Mouse (Mus musculus) spleen, postnatal 0 days (tissue): ENCODE measurements around the gene Mettl3. TPM values are rescaled to one million over a fixed set of nuclear protein-coding genes. Genes with fewer than 3 reads are reported as not detected.

ENCODE experiments used
- polyA plus RNA-seq: library from polyadenylated mRNA; unstranded; fragments of >200 nt; fragmentation: Nextera tagmentation; extraction: Ambion mirVana; gene quantifications from 2 replicates; pipeline ENCODE4 v1.2.1, GENCODE M21; 2015

Mettl3 gene
- polyA plus RNA-seq, result 22.5 and 23.3 TPM in 2 replicates

DNA sequence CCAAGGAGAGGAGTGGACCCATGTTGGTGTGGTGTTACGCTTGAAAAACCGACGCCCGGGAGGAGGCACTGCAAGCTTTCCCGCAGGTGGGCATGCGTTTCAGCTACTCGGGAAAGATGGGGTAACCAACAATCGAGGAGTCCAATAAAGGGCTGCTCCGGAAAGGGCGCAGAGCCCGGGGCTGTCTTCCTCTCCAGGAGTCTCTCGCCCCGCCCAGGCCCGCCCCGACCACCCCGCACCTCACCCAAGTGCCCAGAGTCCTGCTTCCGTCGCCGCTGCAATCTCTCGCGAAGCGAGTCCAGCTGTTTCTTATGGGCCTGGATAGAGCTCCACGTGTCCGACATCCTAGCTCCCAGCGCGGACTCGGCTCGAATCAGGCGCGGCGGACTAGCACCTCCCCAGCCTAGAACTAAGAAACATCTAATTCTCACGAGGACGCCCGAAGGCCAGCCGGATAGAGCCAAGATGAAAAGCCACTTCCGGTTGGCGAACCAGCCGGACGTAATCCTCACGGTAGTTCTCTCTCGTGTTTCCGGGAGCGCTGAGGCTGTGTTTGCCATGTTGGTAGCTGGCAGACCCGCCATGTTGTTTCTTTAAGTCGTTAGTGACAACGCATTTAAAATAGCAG lies at the start of gene Mettl3:
Gene Mettl3 (minus strand): TSS at position 485 of the 628 bp plus-strand sequence.

GRCm38 (mm10) chr14:52327910-52328812 lies 23.2 kb upstream of the Mettl3 start, which contains the start of gene Sall2:
Gene Sall2, minus strand, starts transcription at chr14:52328762.

DNA sequence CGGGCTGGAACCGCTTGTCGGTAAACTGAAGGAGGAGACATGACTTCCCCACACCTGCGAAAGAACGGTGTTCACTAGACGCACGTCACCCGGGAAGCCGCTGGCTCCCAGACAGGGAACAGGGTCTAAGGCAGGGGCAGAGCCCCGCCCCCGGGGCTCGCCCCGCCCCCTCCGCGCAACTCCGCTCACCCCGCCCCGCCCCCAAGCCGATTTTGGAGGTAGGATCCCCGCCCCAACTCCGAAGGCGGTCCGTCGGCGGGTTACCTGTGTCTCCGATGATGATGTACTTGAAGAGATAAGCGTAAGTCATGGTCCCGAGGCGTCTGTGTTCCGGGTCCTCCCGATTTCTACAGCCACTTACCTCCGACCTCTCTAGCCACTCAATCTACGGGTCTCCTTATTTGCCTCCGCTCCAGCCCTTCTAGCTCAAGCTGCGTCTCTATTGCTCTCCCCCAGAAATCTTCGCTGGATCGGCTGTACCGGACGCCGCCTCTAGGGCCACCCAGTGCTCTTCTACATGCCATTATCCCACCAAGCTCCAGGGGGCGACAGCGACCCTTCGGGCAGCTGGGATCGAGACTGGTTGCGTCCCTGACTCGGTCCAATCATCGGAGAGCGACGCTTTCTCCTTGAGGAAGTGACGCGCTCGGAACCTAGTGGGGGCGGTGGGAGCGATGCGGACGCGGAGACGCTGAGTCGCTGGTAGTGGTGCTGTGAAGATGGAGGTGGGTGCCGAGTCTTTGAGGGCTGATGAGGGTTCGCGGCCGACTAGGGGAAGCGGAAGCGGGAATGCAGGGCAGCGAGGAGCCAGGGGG lies 25.8 kb downstream of the Mettl3 start, which contains the start of the genes Tox4 and Rab2b:
Gene Tox4 (plus strand): TSS at position 215 of the 815 bp plus-strand sequence.
Gene Rab2b (minus strand): TSS at position 614 of the 815 bp plus-strand sequence.

GRCm38 (mm10) chr14:52257484-52258213 lies 47.3 kb downstream of the Mettl3 start, which contains the start of gene Chd8:
Gene Chd8, minus strand, starts transcription at chr14:52257780.

Other genes starting within 250 kb of the Mettl3 start
- 248 and 264 TPM in 2 replicates for gene Hnrnpc, start 201.1 kb downstream of the Mettl3 start, polyA plus RNA-seq
- gene Rpgrip1, start 194.4 kb downstream of the Mettl3 start, polyA plus RNA-seq, result 74.6 and 76.8 TPM in 2 replicates
- 45.3 and 48.2 TPM in 2 replicates for gene Supt16, start 107.7 kb downstream of the Mettl3 start, polyA plus RNA-seq
- gene Chd8, start 47.3 kb downstream of the Mettl3 start, polyA plus RNA-seq, result 20.6 and 24.0 TPM in 2 replicates
- gene Tox4, start 26.0 kb downstream of the Mettl3 start, polyA plus RNA-seq, result 17.4 and 18.6 TPM in 2 replicates
- 5.4 and 7.6 TPM in 2 replicates for gene Rab2b, start 25.6 kb downstream of the Mettl3 start, polyA plus RNA-seq
- 3.2 and 5.2 TPM in 2 replicates for gene Sall2, start 23.6 kb upstream of the Mettl3 start, polyA plus RNA-seq
- gene Olfr1513, start 51.3 kb upstream of the Mettl3 start, polyA plus RNA-seq, result not detected in 2 replicates
- gene Olfr1512, start 74.0 kb upstream of the Mettl3 start, polyA plus RNA-seq, result not detected in 2 replicates
- gene Olfr1511, start 92.3 kb upstream of the Mettl3 start, polyA plus RNA-seq, result not detected in 2 replicates
- gene Olfr1510, start 109.2 kb upstream of the Mettl3 start, polyA plus RNA-seq, result not detected in 2 replicates
- 0.13 TPM in 1 of 2 replicates, not detected in the other for gene Olfr1509, start 137.9 kb upstream of the Mettl3 start, polyA plus RNA-seq
- not detected in 2 replicates for gene Olfr1508, start 162.4 kb upstream of the Mettl3 start, polyA plus RNA-seq
- gene Olfr1507, start 190.6 kb upstream of the Mettl3 start, polyA plus RNA-seq, result not detected in 2 replicates